Mouse (Mus musculus) lung, postnatal 14 days (tissue): ENCODE data around the gene Dnmt1.
A peak's percentile ranks its signal among the peaks of the same experiment; 100 is the strongest.
"Not testable (repeated sequence)": the region's sequence is repeated elsewhere in the genome, so short reads cannot be mapped to it uniquely, and the experiment has no call there.

ENCODE experiments used
- DNase-seq: peaks from one replicate; pipeline ENCODE4 v3.0.0; 2021

Gene Dnmt1

DNA sequence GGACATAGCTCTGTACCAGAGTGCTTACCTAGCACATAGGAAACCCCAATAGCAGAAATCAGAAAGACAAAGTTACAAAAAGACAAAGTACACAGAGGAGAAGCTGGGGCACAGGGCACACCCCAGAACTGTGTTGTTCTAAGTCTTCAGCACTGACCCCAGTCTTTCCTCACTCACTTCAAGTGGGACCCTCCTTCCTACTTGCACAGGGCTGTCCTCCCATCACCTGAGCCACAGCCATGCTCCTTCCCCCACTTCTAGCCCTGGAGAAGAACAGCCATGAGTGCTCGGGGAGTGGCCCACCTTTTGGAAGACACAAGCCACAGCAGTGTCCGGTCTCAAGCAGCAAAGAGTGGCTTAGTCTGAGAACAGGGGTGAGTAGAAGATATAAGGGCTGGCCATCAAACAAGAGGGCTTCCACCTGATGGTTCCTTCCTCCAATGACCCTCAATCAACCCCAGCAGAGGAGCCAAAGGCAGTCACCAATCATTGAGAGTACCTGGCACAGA is at the start of gene Dnmt1:
Dnmt1 (minus strand) TSS at position 459 of the 509 bp plus-strand sequence.
- no peak for DNase-seq

DNA sequence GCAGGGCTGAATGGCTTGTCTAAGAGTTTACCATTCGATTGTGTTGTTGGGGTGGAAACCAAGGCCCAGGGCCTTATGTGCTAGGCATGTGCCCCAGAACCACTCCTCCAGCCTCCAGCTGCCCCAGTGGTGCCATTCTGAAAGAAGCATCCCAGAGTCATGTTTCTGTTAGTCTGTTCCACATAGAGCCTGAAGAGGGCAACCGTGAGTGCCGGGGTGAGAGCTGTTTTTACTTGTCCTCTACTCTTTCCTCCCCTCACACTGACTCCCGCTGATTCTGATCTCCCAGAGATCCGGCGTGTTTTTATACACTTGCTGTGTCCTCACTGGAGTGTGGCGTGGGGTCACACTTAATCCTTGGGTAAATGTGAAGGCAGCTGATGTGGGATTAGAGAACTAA is 48.3 kb upstream of the Dnmt1 start:
- no peak for DNase-seq

DNA sequence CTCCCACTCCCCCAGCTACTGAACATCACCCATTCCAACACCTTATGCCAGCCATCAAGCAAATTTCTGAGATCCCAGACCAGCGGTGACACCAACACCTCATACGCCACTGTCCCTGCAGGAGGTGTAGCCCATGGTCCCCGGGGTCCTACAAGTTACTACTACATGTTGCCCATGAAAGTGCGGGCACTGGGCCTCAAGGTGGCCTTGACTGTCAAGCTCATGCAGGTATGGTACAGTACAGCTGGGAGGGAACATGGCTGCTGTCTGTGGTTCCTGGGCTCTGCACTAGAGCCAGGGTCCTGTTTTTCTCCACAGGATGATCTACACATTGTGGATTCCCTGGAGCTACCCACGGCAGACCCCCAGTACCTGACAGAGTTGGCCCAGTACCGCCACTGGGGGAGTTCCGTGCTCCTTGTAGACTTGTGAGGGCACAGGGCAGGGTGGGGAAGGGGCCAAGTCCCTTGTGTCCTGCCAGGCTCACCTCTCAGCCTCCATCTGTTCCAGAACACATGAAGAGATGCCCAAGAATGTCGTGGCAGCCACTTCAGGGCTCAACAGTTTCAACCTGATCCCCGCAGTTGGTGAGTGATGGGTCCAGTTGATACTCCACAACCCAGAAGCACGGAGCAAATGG is 47.7 kb upstream of the Dnmt1 start:
- no peak for DNase-seq

DNA sequence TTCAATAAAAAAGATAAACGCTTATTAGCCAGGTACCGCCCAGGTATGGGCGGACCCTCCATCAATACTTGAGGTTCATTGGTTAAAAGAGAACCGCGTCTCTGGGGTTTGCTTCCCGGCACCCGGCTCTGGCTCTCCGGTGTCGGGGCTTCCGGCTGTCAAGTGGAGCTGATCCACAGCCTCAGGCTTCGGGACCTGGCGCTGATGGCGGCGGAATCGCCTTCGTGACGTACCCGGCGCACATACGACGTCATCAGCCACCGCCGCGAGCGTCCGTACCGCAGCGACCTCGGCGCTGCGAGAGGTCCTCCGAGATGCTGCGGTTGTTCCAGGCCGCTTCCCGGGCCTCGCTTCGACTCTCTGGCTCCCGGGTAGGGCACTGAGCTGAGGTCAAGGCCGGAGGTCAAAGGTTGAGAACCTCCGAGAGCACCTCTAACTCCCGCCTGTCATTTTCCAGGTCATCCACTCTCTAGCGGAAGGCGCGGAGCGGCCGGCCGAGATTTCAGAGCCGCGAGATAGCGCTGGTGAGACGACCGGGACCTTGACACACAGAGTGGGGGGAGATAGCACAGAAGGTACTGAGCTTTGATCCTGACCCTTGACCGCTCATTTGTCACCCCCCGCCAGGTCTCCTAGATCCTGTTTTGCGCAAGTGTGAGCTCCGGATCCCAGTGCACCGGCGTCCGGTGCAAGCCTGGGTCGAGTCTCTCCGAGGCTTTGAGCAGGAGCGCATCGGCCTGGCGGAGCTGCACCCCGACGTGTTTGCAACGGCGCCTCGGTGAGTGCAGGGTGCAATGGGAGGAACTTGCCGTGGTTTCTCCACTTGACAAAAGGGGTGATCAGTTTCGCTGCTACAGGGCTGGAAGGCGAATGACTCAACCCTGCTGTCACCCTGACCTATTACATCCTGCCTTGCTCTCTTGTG is 43.2 kb upstream of the Dnmt1 start, which contains the start of gene Mrpl4:
Mrpl4 (plus strand) TSS at position 112 of the 925 bp plus-strand sequence.
- peak; percentile 91 for DNase-seq

DNA sequence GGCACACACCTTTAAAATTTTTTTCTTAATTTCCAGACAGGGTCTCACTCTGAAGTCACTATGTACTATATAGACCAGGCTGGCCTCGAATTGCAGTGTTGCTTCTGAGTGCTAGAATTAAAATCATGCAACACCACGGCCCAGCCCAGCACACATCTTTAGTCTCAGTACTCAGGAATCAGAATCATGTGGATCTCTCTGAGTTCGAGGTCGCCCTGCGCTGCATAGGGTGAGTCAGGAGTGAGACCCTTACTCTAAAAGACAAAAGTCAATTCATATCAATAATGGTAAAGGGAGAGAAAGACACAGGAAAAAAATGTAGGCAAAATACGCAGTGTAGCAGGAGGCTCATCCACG is 42.6 kb upstream of the Dnmt1 start:
- DNase-seq = no peak

DNA sequence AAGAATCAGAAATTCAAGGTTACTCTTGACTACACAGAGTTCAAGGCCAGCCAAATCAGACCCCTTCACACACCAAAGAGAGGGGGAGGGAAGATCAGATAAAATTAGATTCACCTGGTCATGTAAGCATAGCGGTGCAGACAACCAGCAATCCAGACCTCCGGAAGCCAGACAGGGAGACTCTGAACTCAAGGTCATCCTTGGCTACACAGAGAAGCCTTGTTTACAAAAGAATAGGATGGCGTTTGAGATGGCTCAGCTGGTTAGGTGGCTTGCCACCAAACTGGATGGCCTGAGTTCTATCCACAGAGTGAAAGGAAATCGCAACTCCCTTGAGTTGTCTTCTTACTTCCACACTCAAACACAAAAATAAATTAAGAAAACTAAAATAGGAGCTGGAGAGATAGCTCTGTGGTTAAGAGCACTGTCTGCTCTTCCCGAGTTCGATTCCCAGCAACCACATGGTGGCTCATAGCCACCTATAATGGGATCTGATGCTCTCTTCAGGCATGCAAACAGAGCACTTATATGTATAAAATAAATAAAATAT is 42.0 kb upstream of the Dnmt1 start:
- DNase-seq = no peak

DNA sequence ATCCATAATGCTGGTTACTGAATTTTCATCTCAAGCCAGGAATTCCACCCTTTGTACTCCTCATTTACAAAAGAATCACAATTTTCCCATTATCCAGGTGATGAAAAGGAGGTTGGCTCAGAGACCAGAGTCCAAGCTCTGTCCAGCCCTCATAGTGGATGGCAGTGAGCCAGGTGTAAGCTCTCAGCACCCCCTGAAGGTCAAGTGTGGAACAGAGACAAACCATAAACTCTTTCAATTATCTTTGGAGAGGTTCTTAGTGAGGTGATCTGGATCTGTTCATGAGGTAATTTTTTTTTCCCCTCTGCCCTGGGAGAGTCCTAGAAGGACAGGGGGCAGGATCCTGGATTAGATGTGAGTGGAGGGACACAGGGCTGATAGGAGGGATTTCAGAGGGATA is 41.1 kb upstream of the Dnmt1 start:
- no peak for DNase-seq

DNA sequence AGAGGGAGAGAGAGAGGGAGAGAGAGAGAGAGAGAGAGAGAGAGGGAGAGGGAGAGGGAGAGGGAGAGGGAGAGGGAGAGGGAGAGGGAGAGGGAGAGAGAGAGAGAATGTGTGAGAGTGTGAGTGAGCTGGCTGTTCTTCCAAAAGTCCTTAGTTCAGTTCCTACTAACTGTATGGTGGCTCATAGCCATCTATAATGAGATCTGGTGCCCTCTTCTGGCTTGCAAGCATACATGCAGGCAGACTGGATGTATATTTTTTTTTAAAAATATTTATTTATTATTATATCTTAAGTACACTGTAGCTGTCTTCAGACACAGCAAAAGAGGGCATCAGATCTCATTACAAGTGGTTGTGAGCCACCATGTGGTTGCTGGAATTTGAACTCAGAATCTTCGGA is 38.6 kb upstream of the Dnmt1 start:
- not testable (repeated sequence) for DNase-seq

DNA sequence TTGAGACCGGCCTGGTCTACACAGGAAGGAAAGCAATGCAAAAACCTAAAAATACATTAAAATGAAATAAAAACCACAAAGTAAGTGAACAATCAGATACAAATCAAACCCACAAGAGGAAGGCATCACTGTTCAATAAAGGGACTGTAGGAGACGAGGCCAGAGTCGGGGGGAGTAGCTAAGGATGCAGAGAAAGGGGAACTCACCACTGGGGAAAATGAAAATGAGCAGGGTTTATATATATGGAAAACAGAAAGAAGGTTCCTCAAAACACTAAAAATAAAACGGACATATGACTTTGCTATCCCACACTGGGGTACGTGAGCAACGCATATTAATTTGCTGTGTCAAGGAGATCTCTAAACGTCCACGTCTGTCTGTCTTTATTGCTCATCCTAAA is 37.4 kb upstream of the Dnmt1 start:
- DNase-seq = no peak

DNA sequence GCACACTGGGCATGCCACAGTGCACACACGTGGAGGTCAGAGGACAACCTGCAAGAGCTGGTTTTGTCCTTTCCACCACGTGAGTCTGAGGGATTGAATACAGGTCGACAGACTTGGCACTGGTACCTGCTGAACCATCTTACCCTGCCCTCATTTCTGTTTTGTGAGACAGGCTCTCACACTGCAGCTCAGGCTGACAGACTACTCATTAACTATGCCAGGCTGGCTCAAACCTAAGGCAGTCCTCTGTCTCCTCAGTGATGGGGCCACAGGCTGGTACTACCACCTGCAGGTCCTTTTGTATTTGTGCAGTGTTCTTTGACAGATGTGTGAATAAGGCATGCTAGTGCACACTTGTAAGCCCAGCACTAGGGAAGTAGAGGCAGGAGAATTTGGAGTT is 35.4 kb upstream of the Dnmt1 start:
- DNase-seq = no peak

DNA sequence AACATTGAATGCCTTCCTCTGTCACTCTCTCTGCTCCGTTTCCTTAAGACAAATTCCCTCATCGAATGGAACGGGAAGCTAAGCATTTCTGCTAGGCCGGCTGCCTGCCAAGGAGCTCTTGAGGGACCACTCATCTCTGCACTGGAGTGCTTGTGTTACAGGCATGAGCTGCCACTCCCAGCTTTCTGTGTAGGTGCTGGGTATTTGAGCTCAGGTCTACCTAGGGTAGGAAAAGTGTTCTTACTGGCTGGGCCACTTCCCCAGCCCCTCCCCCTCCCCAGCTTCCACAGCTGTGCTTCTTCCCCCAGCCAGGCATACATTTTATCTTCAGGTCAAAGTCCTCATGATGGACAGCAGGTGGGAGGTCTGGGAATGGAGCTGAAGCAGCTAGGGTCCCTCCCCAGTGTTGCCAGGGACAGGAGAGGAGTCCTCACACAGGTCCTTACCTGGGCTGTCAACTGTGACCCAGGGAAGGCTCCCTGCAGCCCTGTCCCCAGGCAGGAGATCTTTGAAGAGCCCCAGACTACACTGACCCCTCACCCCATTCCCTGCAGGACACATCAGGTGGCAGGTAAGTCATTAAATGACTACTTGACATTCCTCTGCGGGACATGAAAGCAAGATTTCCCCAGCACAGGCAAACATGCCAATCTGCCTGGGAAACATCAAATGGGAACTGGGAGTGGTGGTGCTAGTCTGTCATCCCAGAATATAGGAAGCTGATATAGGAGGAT is 33.6 kb upstream of the Dnmt1 start:
- DNase-seq = peak; percentile 87

DNA sequence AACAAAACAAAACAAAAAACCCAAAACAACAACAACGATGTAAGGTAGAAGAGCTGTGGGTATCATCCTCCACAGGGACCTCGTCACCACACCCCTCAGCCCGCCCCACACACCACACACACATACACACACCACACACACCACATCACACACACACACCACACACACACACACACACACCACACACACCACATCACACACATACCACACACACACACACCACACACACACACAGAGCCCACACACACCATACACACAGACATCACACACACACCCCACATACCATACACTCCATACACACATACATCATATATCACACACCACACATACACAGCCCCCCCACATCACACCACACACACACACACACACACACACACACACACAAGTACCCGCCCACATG is 31.9 kb upstream of the Dnmt1 start:
- no peak for DNase-seq

DNA sequence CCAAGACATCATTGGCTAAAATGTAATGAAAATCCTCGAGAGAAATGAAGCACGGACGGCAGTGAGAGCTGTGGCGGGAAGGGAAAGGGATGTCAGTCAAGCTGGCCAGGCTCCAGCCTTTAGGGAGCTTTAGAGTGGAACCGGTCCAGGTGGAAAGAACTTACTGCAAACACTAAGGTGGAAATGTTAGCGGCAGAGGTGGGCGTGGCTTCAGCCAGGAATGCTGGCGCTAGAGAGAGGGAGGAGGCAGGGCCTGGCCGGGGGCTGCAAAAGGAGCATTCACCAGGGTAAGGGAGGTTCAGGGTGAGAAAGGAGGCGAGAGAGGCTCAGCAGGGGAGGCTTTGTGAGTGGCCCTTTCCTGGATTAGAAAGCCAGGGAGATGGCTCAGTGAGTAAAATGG is 31.2 kb upstream of the Dnmt1 start:
- DNase-seq = peak; percentile 71

DNA sequence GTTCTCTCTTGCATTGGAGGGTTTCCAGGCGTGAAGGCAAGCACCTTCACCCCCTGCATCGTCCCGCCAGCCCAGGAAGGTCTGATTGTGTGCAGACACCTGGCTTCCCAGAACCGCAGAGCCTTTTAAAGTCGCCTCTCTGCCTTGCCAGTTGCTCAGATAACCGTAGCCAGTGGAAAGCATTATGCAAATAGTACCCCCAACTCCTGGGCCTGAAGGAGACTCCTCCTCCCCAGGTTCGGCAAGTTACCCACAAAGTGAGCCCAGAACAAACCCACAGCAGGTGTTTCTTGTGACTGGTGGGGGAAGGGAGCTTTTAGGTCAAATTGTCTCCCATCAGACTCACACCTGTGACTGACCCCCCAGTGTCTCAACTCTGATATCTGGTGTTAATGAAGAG is 28.3 kb upstream of the Dnmt1 start:
- DNase-seq = no peak

DNA sequence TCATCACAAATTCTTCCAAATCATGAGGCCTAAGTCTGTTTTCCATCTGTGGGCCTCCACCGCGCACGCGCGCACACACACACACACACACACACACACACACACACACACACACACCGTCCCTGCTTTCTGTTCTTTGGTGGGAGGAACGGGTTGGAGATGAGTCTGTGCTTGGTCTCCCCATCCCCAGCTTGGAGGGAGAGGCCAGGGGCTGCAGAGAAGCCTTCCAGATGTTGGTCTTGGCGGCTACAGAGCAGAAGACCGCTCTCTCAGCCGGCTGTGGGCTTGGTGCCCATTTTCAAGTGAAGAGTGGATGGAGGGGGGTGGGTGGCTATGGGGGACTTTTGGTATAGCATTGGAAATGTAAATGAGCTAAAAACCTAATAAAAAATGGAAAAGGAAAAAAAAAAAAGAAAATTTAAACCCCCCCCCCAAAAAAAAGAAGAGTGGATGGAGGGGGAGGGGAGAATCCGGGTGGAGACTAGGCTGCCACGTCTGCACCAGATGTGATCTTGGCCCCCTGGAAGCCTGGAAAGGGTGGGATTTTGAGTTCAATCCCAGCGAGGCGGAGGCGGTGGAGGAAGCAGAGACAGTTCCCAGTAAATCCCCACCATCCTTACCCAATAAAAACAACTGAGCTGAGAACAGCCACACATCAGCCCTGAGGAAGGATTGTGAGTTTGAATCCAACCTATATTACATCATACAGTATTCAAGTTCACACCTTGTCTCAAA is 27.4 kb upstream of the Dnmt1 start:
- DNase-seq = no peak

DNA sequence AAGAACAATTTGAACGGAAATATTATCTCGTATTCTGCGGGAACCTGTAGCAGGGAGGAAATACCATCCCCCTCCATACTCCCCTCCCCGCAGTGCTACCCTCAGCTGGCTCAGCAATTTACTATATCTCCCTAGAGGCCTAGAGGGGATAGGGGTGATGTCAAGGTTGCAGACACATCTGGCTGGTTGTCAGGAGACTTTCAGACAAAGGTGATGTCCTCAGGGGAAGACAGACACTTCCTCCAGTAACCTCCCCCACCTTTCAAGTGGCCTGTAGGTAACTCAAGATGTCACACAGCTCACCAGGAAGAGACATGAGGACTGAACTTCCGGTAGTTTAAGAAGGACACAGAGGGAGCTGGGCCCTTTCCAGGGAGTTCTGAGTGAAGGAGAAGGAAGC is 23.5 kb upstream of the Dnmt1 start:
- no peak for DNase-seq

DNA sequence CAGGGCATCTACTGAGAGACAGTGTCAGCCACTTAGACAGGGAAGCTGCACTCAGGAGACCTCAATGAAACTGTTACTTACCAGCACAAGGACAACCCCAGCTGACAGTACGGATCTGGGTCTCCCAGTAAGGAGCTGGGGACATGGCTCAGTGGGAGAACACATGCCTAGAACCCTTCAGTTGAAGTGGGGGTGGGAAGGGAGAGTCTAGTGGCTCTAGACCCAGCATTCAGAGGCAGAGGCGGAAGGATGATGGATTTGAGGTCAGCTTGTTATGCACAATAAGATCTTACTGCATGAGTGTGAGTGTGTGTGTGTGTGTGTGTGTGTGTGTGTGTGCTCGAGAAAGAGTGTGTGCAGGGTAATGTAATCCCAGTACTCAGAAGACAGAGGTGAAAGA is 22.5 kb upstream of the Dnmt1 start:
- DNase-seq = no peak

DNA sequence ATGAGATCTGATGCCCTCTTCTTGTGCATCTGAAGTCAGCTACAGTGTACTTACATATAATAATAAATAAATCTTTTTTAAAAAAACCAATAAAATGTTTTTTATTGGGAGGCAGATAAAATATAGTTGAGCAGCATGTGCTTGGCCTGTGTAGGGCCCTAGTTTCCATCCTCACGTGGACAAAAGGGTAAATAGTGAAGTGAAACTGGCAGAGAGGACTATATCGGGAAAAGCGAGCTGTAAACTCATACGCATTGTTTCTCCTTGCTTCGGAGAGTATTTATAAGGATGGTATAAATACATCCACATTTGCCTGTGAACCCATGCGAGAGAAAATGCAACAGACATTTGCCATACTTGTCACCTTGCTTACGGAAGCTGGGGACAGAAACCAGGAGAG is 20.1 kb upstream of the Dnmt1 start:
- no peak for DNase-seq

DNA sequence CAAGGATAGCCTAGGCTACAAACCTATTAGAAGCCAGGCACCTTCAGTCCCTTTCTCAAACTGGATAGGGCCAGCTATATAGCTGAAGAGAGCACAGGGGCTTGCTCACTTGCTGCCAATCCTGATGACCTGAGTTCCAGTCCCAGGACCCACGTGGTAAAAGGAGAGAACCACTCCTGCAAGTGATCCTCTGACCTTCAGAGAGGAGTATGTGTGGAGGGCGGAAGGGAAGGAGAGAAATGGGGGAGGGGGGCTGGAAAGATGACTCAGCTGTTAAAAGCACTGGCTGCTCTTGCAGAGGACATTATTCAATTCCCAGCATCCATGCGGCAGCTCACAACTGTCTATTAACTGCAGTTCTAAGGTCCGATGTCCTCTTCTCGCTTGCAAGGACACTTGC is 19.5 kb upstream of the Dnmt1 start:
- no peak for DNase-seq

DNA sequence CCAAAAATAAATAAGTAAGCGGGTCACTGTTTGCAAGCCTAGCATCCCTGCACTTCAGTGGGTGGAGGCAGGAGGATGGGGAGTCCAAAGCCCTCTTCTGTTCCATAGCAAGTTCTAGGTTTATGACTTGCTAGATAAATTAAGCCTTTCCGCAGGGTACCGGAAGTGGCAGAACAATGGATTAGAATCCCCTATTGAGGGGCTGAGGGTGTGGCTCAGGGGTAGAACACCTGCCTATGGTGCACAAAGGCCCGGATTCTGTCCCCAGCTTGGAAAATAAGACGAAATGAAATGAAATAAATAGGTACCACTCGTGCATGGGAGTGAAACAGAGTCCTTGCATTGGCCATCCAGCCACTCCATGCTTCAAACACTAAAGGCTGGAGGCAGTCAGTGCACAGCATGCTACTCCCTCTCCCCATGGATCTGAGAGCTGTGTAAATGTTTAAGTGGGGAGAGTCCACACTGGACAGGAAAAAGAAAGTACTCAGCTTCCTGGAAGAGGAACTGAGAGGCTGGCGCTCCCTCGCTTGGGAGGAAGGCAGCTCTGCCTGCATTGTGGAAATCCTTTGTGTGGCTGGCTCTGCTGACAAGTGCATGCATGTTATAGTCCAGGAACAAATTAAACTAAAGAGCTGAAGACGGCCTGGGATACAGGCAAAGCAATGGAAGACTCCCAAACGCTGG is 18.9 kb upstream of the Dnmt1 start:
- DNase-seq = no peak

DNA sequence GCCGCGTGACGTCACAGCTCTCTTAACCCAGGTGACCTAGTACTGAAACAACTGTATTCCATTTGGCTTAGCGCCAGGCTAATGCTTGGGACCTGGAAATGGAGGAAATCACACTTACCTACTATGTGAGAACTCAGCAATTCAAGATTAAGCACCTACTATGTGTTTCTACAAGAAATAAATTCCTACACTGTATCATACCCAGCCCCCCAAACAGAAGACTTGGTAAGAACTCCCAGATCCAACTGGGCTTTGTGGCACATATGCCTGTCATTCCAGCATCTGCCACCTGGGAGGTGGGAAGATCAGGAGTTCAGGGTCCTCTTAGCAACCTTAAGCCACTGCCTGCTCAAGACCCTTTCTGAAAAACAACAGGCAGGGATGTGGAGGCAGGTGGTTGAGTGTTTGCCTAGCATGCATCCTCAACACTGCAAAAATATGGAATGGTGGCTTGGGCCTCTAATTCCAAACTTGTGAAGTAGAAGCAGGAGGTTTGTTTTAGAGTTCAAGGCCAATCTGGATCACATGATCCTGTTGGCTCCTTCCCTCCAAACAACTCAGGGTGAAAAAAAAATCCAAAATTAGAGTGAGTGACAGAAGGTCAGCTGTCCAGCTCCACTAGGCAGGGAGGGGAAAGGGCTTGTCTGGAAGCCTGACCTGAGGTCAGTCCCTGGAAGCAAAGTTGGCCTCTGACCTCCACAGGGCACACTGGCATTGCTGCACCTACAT is 17.4 kb upstream of the Dnmt1 start:
- DNase-seq = no peak
